Mouse (Mus musculus) liver, embryonic 14.5 days (tissue): ENCODE results near the gene Myo18a. TPM values are rescaled to one million over a fixed set of nuclear protein-coding genes. Genes with fewer than 3 reads are reported as not detected.
A peak's percentile ranks its signal among the peaks of the same experiment; 100 is the strongest.
"Not testable (repeated sequence)": the region's sequence is repeated elsewhere in the genome, so short reads cannot be mapped to it uniquely, and the experiment has no call there.

Source experiments
- ATAC-seq: fragments of 200-750 bp; cut with Nextera tagmentation; 2 replicates; pipeline ENCODE4 v1.8.0; 2017; ENCODE audit warnings: moderate number of reproducible peaks, mild to moderate bottlenecking, moderate library complexity; ENCODE audit not compliant: insufficient read depth
- DNase-seq, 3 experiments: peaks; one replicate each; pipeline ENCODE4 v3.0.0-alpha.2; 2012 to 2013; ENCODE audit warnings: low read depth in 3 of 3, low spot score in 3 of 3
- H3K27ac ChIP-seq: fragments of 300-500 bp; sonication (generic); 2 replicates; pipeline ENCODE4 v1.5.1; 2014; ENCODE audit warnings: moderate library complexity, mild to moderate bottlenecking, control low read depth, inconsistent platforms
- H3K27me3 ChIP-seq: fragments of 300-500 bp; sonication (generic); 2 replicates; pipeline ENCODE4 v1.6.1; 2014; ENCODE audit warnings: mild to moderate bottlenecking, low read length, moderate library complexity; ENCODE audit not compliant: control insufficient read depth, insufficient read depth
- H3K36me3 ChIP-seq: fragments of 300-500 bp; sonication (generic); replicated peaks from 2 replicates; pipeline ENCODE4 v1.6.1; 2014; ENCODE audit warnings: low read depth; ENCODE audit not compliant: control insufficient read depth, insufficient read depth
- H3K4me1 ChIP-seq, 2 experiments: fragments of 200-500 bp in 1 of 2; fragments of 300-500 bp in 1 of 2; sonication (generic) in 1 of 2; replicated peaks; 2 replicates each; pipeline ENCODE4 v1.6.1; 2012 to 2014; ENCODE audit warnings: antibody characterized with exemption in 1 of 2, inconsistent platforms in 1 of 2, low read length in 1 of 2; ENCODE audit not compliant: control insufficient read depth in 2 of 2, insufficient read depth in 2 of 2
- H3K4me2 ChIP-seq: fragments of 300-500 bp; sonication (generic); 2 replicates; pipeline ENCODE4 v1.6.1; 2014; ENCODE audit warnings: low read depth, mild to moderate bottlenecking, control low read depth, moderate library complexity
- H3K4me3 ChIP-seq, 2 experiments: fragments of 200-500 bp in 1 of 2; fragments of 300-500 bp in 1 of 2; sonication (generic) in 1 of 2; 2 replicates each; pipeline ENCODE4 v1.5.1; 2012 to 2014; ENCODE audit warnings: low read depth in 2 of 2, low read length in 2 of 2, mild to moderate bottlenecking in 2 of 2, control low read depth in 1 of 2, inconsistent platforms in 1 of 2, moderate library complexity in 1 of 2; ENCODE audit not compliant: insufficient read depth in 1 of 2
- H3K9ac ChIP-seq: fragments of 300-500 bp; sonication (generic); replicated peaks from 2 replicates; pipeline ENCODE4 v1.6.1; 2014; ENCODE audit warnings: mild to moderate bottlenecking, control low read depth, moderate library complexity
- H3K9me3 ChIP-seq: fragments of 300-500 bp; sonication (generic); 2 replicates; pipeline ENCODE4 v1.6.1; 2016; ENCODE audit warnings: low read length, mixed read lengths; ENCODE audit not compliant: control insufficient read depth
- CTCF ChIP-seq: IDR thresholded peaks from 2 replicates; pipeline ENCODE4 v1.5.1; 2016; ENCODE audit warnings: antibody characterized with exemption, low read depth, control low read depth
- EP300 ChIP-seq: IDR thresholded peaks from 2 replicates; pipeline ENCODE4 v1.6.1; 2016; ENCODE audit warnings: antibody characterized with exemption, low read depth
- WGBS: fragments of 180-500 bp; shearing (Covaris S2); extraction: QIAGEN DNeasy Blood & Tissue Kit; methylation state at CpG from one replicate; pipeline ENCODE4 v1.1.7; 2014; ENCODE audit not compliant: insufficient replicate concordance; 5-methylcytosine and 5-hydroxymethylcytosine counted together
- polyA plus RNA-seq, 2 experiments: library from polyadenylated mRNA; depleted of rRNA in 1 of 2; stranded (reverse) in 1 of 2; unstranded in 1 of 2; fragments of >200 nt; fragmentation: Nextera tagmentation in 1 of 2; extraction: Ambion mirVana in 1 of 2; gene quantifications; 2 replicates each; pipeline versions ENCODE4 v1.2.1 to v1.2.3; 2012 to 2014

Gene Myo18a
- polyA plus RNA-seq, 2 experiments = 13.5 to 15.4 TPM

- no peaks in the 10 kb centered on the region for H3K27me3 ChIP-seq
- H3K36me3 ChIP-seq = no peaks in the 10 kb centered on the region
- no peak for TF ChIP-seq EP300
- no peak for TF ChIP-seq CTCF
- 40% methylated on average over 4 of the region's 4 CpGs for WGBS
- DNase-seq (peak in 1 of 3 experiments; percentile 42), ATAC-seq (peak; percentile 76)
- H3K4me1 ChIP-seq = peaks cover 9 to 15% of the 10 kb centered on the region in 2 experiments
- H3K9ac ChIP-seq = no peak overlapping the region
- no peak overlapping the region for H3K27ac ChIP-seq
- no peaks in the 10 kb centered on the region for H3K9me3 ChIP-seq
- H3K4me3 ChIP-seq = no peak overlapping the region
- H3K4me2 ChIP-seq = no peak overlapping the region
These were observed 16.4 kb upstream of the Myo18a start for GRCm38 (mm10) chr11:77746652-77747051.

GRCm38 (mm10) chr11:77747103-77747502, 15.9 kb upstream of the Myo18a start:
- H3K4me2 ChIP-seq, H3K36me3 ChIP-seq, H3K27me3 ChIP-seq, H3K27ac ChIP-seq, DNase-seq, H3K4me3 ChIP-seq, H3K9me3 ChIP-seq, H3K9ac ChIP-seq: not testable (repeated sequence)
- ATAC-seq = peak; percentile 61
- WGBS = 65% methylated on average over 13 of the region's 15 CpGs
- H3K4me1 ChIP-seq = peaks cover 13 to 19% of the 10 kb centered on the region in 2 experiments

GRCm38 (mm10) chr11:77748996-77749395, 14.1 kb upstream of the Myo18a start:
- no peak overlapping the region for H3K9ac ChIP-seq
- TF ChIP-seq EP300 = no peak
- DNase-seq = no peak
- H3K9me3 ChIP-seq = no peaks in the 10 kb centered on the region
- ATAC-seq = no peak
- peaks cover 30 to 38% of the 10 kb centered on the region in 2 experiments for H3K4me1 ChIP-seq
- no peak overlapping the region for H3K27ac ChIP-seq
- 76% methylated on average over 5 of the region's 5 CpGs for WGBS
- no peak overlapping the region for H3K4me3 ChIP-seq
- no peaks in the 10 kb centered on the region for H3K27me3 ChIP-seq
- H3K36me3 ChIP-seq = no peaks in the 10 kb centered on the region
- no peak overlapping the region for H3K4me2 ChIP-seq

GRCm38 (mm10) chr11:77752525-77752924, 10.5 kb upstream of the Myo18a start:
- no peaks in the 10 kb centered on the region for H3K9me3 ChIP-seq
- ATAC-seq (peak; percentile 84), DNase-seq (peak; percentile 62 to 68 (median 64))
- H3K4me2 ChIP-seq = peak overlapping the region; percentile 69
- H3K9ac ChIP-seq = peak overlapping the region; percentile 47
- TF ChIP-seq CTCF (no peak), EP300 (peak; percentile 38; the same call in 1 of the 2 replicates)
- H3K27ac ChIP-seq = peak overlapping the region; percentile 72
- H3K27me3 ChIP-seq = no peaks in the 10 kb centered on the region
- H3K36me3 ChIP-seq = no peaks in the 10 kb centered on the region
- 21% methylated on average over 5 of the region's 5 CpGs for WGBS
- peak overlapping the region; percentile 27 to 29; a peak in 2 of 4 replicates for H3K4me3 ChIP-seq
- peaks cover 30 to 35% of the 10 kb centered on the region in 2 experiments for H3K4me1 ChIP-seq

- H3K4me1 ChIP-seq = peaks cover 30 to 35% of the 10 kb centered on the region in 2 experiments
- DNase-seq (peak in 2 of 3 experiments; percentile 55 to 59), ATAC-seq (peak; percentile 71)
- H3K9me3 ChIP-seq = no peaks in the 10 kb centered on the region
- peak overlapping the region in 1 of 2 experiments; percentile 29; a peak in 2 of 4 replicates for H3K4me3 ChIP-seq
- TF ChIP-seq EP300 = no peak
- TF ChIP-seq CTCF = no peak
- 8% methylated on average over 3 of the region's 3 CpGs for WGBS
- H3K27ac ChIP-seq = peak overlapping the region; percentile 72
- peak overlapping the region; percentile 47 for H3K9ac ChIP-seq
- no peaks in the 10 kb centered on the region for H3K36me3 ChIP-seq
- H3K27me3 ChIP-seq = no peaks in the 10 kb centered on the region
- H3K4me2 ChIP-seq = peak overlapping the region; percentile 69
These were observed 9.6 kb upstream of the Myo18a start for GRCm38 (mm10) chr11:77753469-77753868.
